Mouse (Mus musculus) embryonic facial prominence, embryonic 15.5 days (tissue): ENCODE measurements around the gene Dnajc7. TPM values are rescaled to one million over a fixed set of nuclear protein-coding genes. Genes with fewer than 3 reads are reported as not detected.
A peak's percentile ranks its signal among the peaks of the same experiment; 100 is the strongest.
"Not testable (repeated sequence)": the region's sequence is repeated elsewhere in the genome, so short reads cannot be mapped to it uniquely, and the experiment has no call there.

Source experiments
- ATAC-seq: fragments of 200-750 bp; cut with Nextera tagmentation; 2 replicates; pipeline ENCODE4 v1.8.0; 2017; ENCODE audit warnings: low read depth, moderate TSS enrichment; ENCODE audit not compliant: insufficient number of reproducible peaks, low FRiP score, low TSS enrichment
- H3K27ac ChIP-seq: fragments of 300-500 bp; sonication (generic); replicated peaks from 2 replicates; pipeline ENCODE4 v1.5.1; 2015; ENCODE audit warnings: mild to moderate bottlenecking, inconsistent platforms
- H3K27me3 ChIP-seq: fragments of 300-500 bp; sonication (generic); 2 replicates; pipeline ENCODE4 v1.6.1; 2015; ENCODE audit warnings: inconsistent platforms
- H3K36me3 ChIP-seq: fragments of 300-500 bp; sonication (generic); 2 replicates; pipeline ENCODE4 v1.6.1; 2015; ENCODE audit warnings: mild to moderate bottlenecking, inconsistent platforms
- H3K4me1 ChIP-seq: fragments of 300-500 bp; sonication (generic); 2 replicates; pipeline ENCODE4 v1.6.1; 2015; ENCODE audit warnings: inconsistent platforms
- H3K4me2 ChIP-seq: fragments of 300-500 bp; sonication (generic); replicated peaks from 2 replicates; pipeline ENCODE4 v1.6.1; 2015; ENCODE audit warnings: mild to moderate bottlenecking, inconsistent platforms
- H3K4me3 ChIP-seq: fragments of 300-500 bp; sonication (generic); replicated peaks from 2 replicates; pipeline ENCODE4 v1.5.1; 2015; ENCODE audit warnings: mild to moderate bottlenecking, inconsistent platforms
- H3K9ac ChIP-seq: fragments of 300-500 bp; sonication (generic); 2 replicates; pipeline ENCODE4 v1.6.1; 2015; ENCODE audit warnings: inconsistent platforms
- H3K9me3 ChIP-seq: fragments of 300-500 bp; sonication (generic); replicated peaks from 2 replicates; pipeline ENCODE4 v1.6.1; 2016; ENCODE audit warnings: inconsistent platforms
- WGBS: fragments of 180-500 bp; shearing (Covaris S2); methylation state at CpG from one replicate; pipeline ENCODE4 v1.1.7; 2015; 5-methylcytosine and 5-hydroxymethylcytosine counted together
- polyA plus RNA-seq: library from polyadenylated mRNA; unstranded; fragments of >200 nt; fragmentation: Nextera tagmentation; extraction: Ambion mirVana; gene quantifications from 2 replicates; pipeline ENCODE4 v1.2.1, GENCODE M21; 2015

Gene Dnajc7
- polyA plus RNA-seq: 242 and 256 TPM in 2 replicates

DNA sequence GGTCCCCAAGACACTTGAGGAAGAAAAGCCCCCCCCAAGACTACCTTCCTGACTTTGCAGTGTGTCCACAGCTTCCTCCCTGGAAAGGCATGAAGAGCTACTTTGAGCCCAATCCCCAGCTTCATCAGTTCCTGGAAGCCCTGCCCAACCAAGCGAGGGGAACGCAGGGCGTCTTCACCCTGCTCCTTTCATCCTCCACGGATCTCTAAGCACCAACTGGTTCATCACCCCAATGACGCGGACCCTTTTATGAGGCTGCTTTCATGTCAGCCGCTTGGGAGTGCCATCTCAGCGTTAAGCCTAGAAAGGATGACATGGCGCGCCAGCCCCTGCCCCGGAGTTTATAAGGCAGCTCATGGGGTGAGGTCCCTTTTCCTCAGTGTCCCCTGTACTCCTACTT, at the start of gene Dnajc7:
Gene Dnajc7, minus strand, starts transcription at position 187 of the 400 bp plus-strand sequence.
- WGBS: 4% methylated on average over 11 of the region's 11 CpGs

DNA sequence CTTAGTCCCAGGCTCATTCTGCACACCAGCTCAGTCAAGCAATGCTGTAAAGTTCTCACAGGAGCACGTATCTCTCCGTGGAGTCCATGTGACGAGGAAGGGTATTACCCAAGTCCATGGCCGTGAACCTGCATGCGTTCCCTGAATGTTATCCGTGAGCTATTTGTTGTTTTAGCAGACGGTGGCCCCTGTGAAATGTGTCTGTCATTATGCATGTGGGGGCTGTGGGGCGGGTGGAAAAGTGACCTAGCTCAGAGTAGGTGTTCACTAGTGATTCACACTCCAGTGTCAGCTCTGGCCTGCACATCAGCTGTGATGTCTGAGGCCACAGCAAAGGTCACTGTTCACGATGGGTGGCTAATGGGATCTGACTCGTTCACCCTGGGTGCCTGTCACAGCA, 39.8 kb upstream of the Dnajc7 start:
- no peak overlapping the region for H3K9ac ChIP-seq
- H3K27me3 ChIP-seq: no peaks in the 10 kb centered on the region
- no peak overlapping the region for H3K27ac ChIP-seq
- no peaks in the 10 kb centered on the region for H3K36me3 ChIP-seq
- ATAC-seq: no peak
- H3K4me1 ChIP-seq: peaks cover 21% of the 10 kb centered on the region
- 67% methylated on average over 10 of the region's 10 CpGs for WGBS
- no peak overlapping the region for H3K4me2 ChIP-seq
- no peaks in the 10 kb centered on the region for H3K9me3 ChIP-seq
- H3K4me3 ChIP-seq: no peak overlapping the region

More for the DNA sequence above, at the start of gene Dnajc7:
- peak within 1 kb of the TSS; percentile 97 for H3K27ac ChIP-seq
- peak within 1 kb of the TSS; percentile 56 for H3K4me2 ChIP-seq
- no peaks in the 10 kb centered on the region for H3K27me3 ChIP-seq
- H3K4me3 ChIP-seq: peak within 1 kb of the TSS; percentile 92
- H3K36me3 ChIP-seq: peaks cover 11% of the 10 kb centered on the region
- no peak; the same call in 1 of the 2 replicates for ATAC-seq
- peaks cover 37% of the 10 kb centered on the region for H3K4me1 ChIP-seq
- H3K9ac ChIP-seq: peak within 1 kb of the TSS; percentile 87
- no peaks in the 10 kb centered on the region for H3K9me3 ChIP-seq

DNA sequence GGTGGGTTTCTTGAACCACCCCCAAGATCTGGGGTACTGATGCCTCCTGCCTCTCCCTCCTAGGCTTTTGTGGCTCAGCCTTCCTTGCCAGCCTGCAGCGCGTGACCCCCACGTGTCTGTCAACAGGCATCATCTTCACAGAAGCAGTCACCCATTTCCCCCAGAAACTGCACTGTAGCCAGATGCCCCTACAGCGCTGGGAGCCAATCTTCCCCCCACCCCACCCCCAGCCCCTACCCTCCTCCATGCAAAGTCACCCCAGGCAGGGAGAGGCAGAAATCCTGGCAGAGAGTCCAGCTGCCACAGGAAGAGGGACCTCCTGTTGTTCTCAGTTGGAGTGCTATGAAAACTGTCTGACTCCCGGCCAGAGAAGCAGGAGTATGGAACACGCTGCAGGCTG, 36.5 kb upstream of the Dnajc7 start:
- no peak overlapping the region for H3K9ac ChIP-seq
- peaks cover 5% of the 10 kb centered on the region for H3K27me3 ChIP-seq
- peaks cover 21% of the 10 kb centered on the region for H3K4me1 ChIP-seq
- H3K9me3 ChIP-seq: no peaks in the 10 kb centered on the region
- 0 out of 2 replicates have a peak overlapping the region, but pooled peaks have one; percentile 6 for H3K4me2 ChIP-seq
- H3K4me3 ChIP-seq: no peak overlapping the region
- no peak overlapping the region for H3K27ac ChIP-seq
- 7% methylated on average over 6 of the region's 6 CpGs for WGBS
- no peaks in the 10 kb centered on the region for H3K36me3 ChIP-seq
- ATAC-seq: no peak

DNA sequence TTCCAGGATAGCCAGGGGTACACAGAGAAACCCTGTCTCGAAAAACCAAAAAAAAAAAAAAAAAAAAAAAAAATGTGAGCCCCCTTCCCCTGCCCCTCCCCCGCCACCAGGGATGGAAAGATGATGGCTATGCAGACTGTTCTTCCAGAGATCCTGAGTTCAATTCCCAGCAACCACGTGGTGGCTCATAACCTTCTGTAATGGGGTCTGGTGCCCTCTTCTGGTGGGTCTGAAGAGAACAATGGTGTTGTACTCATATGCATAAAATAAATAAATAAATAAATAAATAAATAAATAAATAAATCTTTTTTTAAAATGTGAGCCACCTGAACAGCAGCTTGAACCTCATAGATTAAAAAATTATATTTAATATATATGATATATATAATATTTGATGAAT, 35.6 kb upstream of the Dnajc7 start:
- H3K9ac ChIP-seq, H3K27ac ChIP-seq, H3K4me2 ChIP-seq, H3K36me3 ChIP-seq, H3K9me3 ChIP-seq, H3K4me3 ChIP-seq, ATAC-seq: not testable (repeated sequence)
- Histone ChIP-seq H3K4me1 (peaks cover 27% of the 10 kb centered on the region), H3K27me3 (peaks cover 14% of the 10 kb centered on the region)
- 69% methylated on average over 3 of the region's 3 CpGs for WGBS

DNA sequence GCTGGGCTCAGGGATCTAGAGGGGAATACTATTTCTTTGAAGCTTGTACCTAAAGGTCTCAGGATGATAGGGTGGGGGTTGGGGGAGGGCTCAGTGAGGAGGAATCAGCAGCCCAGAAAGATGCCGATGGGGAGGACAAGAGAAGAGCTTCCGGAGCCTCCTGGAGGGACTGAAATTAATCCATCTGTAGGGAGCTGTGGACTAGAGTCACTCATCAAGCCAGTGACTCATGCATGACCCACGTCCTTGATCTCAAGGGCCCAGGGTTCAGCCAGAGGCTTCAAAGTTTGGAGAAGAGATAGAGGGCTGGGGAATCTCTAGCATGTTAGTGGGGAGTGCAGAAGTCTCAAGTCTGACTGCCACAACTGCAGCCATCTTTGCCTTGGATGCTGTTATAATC, 31.8 kb upstream of the Dnajc7 start:
- no peak overlapping the region for H3K9ac ChIP-seq
- 19% methylated on average over 3 of the region's 3 CpGs for WGBS

DNA sequence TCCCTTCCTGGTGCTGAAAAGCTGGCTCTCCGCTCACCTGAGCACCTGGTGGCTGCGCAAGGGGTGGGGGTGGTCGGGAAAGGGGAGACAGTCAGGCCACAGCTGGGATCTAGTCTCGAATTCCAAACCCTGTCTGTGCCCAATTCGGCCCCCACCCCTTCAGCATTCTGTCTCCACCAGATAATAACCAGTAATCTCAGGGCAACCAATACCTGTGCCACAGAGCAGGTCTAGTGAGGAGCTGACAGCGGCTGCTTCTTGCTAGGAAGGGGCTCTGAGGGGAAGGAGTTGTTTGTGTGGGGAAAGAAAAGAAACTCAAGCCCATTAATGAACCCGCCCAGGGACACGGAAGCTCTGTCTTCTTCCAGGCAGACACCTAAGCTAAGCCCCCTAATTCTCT, 31.2 kb upstream of the Dnajc7 start:
- no peak for ATAC-seq
- no peak overlapping the region for H3K27ac ChIP-seq
- H3K27me3 ChIP-seq: peaks cover 28% of the 10 kb centered on the region
- peaks cover 11% of the 10 kb centered on the region; the same call in 1 of the 2 replicates for H3K4me1 ChIP-seq
- H3K9me3 ChIP-seq: no peaks in the 10 kb centered on the region
- H3K4me3 ChIP-seq: no peak overlapping the region
- no peak overlapping the region for H3K4me2 ChIP-seq
- H3K36me3 ChIP-seq: no peaks in the 10 kb centered on the region
- no peak overlapping the region for H3K9ac ChIP-seq
- 13% methylated on average over 8 of the region's 8 CpGs for WGBS

More for the DNA sequence above, 31.8 kb upstream of the Dnajc7 start:
- no peaks in the 10 kb centered on the region for H3K36me3 ChIP-seq
- no peak for ATAC-seq
- peaks cover 16% of the 10 kb centered on the region for H3K4me1 ChIP-seq
- peaks cover 28% of the 10 kb centered on the region for H3K27me3 ChIP-seq
- H3K4me3 ChIP-seq: no peak overlapping the region
- no peak overlapping the region for H3K4me2 ChIP-seq
- H3K27ac ChIP-seq: no peak overlapping the region
- no peaks in the 10 kb centered on the region for H3K9me3 ChIP-seq

DNA sequence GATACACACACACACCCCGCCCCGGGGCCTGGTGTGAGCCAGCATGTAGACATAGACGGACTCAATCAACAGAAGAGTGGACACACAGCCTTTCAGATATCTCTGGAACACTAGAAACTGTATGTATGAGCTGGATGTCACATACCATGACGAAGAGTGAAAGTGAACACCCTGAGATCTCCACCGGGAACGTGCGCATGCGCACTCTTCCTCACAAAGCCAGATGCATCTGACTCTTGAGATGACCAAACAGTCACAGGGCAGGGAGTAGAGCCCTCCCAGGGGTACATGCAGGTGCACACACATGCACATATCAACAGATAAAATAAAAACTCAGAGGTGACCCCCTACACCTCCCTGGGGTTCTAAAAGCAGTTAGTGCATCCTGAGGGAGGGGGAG, 28.4 kb upstream of the Dnajc7 start:
- Histone ChIP-seq H3K4me1 (peaks cover 8% of the 10 kb centered on the region; the same call in 1 of the 2 replicates), H3K9me3 (no peaks in the 10 kb centered on the region), H3K9ac (no peak overlapping the region), H3K27ac (no peak overlapping the region), H3K4me3 (no peak overlapping the region), H3K4me2 (no peak overlapping the region), H3K36me3 (no peaks in the 10 kb centered on the region), H3K27me3 (peaks cover 28% of the 10 kb centered on the region)
- 80% methylated on average over 8 of the region's 8 CpGs for WGBS
- ATAC-seq: no peak

DNA sequence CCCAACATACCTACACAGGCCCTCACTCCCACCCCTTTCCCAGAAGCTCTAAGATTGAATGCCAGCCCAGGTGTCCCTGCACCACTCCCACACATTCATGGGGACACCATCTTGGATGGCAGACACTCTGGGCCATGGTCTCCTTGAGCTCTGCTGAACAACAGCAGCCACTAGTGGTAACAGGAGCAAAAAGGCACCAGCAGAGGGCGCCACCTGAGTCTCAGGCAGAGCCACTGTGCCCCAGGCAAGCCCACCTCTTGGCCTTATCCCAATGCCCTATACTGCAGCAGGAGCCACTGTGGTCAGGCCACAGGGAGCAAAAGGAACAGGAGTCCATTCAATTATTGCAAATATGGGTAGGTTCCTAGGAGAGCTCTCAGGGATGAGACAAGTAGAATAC, 26.3 kb upstream of the Dnajc7 start:
- no peak overlapping the region for H3K4me3 ChIP-seq
- no peak overlapping the region for H3K27ac ChIP-seq
- peaks cover 21% of the 10 kb centered on the region for H3K27me3 ChIP-seq
- no peaks in the 10 kb centered on the region for H3K9me3 ChIP-seq
- H3K9ac ChIP-seq: no peak overlapping the region
- WGBS: 8% methylated on average over 1 of the region's 1 CpGs
- H3K4me1 ChIP-seq: peaks cover 7% of the 10 kb centered on the region; the same call in 1 of the 2 replicates
- no peaks in the 10 kb centered on the region for H3K36me3 ChIP-seq
- H3K4me2 ChIP-seq: no peak overlapping the region
- no peak for ATAC-seq

DNA sequence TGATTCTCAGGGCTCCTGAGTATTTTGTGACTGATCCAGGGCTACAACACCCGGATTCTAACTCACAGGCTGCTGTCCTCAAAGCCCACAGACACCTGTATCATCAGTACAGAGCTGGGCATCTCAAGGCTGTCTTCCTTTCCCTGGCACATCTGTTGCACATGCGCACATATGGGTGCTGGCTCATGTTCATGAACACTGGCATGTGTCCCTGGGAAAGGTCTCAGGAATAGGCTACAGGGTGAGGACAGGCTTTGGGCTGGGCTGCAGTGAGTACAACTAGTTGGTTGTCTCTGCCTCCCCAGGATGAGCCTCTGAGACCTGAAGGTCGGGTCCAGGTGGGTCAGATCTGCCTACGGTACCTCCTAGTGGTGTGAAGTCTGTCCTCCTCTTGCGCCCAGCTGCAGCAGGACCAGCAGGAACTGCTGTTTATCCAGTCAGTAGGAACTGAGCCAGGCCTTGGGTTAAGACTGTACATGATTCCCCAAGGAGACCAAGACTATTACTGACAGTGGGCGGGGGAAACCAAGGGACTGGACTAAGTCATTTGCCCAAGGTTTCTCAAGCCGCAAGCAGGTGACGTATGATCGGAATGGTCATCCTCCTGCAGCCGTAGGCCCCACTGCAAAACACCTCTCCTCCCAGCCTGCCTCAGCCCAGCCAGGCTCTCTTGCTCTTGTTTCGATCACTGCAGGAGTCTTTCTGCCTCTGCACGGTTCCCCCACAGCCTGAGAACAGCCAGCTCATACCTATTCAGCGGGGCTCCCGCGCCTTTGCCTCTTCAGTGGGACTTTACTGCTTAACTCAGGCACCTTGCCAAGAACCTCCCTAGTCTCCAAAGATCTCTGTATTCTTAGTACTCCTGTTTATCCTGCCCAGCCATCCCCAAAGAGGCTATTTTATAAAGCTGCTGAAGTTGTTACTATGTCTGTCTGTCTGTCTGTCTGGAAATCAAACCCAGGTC, 23.9 kb upstream of the Dnajc7 start:
- Histone ChIP-seq H3K9me3 (no peaks in the 10 kb centered on the region), H3K4me1 (peaks cover 8% of the 10 kb centered on the region), H3K36me3 (no peaks in the 10 kb centered on the region), H3K27me3 (peaks cover 29% of the 10 kb centered on the region), H3K27ac (no peak overlapping the region), H3K4me2 (no peak overlapping the region), H3K9ac (no peak overlapping the region), H3K4me3 (no peak overlapping the region)
- WGBS: 62% methylated on average over 15 of the region's 15 CpGs
- ATAC-seq: no peak

DNA sequence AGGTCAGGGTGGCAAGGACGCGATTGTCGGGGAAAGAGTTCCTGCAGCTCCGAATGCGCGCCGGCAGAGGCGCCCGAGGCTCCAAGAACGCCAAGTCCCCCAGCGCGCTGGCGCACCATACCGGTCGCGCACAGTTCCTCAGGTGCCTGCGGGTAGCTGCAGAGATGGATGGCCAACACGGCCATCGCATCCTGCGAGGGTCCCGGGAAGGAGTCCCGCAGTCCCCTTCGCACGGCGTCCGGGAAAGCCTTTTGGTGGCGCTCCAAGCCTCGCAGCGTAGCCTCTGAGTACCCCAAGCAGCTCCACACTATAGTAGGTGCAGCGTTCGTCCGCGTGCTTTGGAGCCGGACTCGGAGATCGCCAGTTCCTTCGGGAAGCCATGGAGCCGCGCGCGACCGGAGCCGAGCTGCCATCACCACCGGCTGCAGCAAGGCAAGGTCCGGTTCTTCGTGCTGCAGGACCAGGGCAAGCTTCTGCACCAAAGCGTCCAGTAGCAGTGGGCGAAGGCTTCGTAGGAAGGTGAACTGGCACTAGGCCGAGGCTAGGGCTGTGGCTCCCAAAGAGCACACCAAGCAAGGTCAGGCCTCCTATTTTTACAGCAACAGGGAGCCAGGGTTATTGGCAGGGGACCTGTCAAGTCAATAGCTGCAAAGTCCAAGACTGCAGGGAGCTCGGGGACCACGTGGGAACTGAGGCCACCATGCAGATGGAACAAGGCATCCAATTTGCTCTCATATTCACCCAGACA, 20.4 kb upstream of the Dnajc7 start:
- ATAC-seq: no peak
- 8% methylated on average over 52 of the region's 52 CpGs for WGBS

DNA sequence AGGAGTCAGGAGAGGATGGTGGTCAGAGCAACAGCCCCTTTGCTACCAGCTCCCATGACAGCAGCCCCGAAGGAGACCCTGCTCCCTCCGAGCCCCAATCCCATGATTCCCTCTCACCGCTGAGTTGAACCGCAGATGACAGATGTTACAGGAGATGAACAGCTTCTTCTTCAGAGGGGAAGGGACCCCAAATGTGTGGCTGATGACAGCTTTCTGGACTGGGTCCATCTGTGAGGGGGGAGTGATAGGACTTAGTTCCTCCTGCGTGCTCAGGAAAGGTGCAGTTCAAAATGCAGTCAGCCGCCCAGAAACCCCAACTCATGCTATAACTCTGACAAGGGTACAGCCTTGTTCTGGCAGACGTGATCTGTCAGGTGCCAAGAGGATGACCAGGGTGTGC, 14.6 kb upstream of the Dnajc7 start:
- H3K27me3 ChIP-seq: peaks cover 6% of the 10 kb centered on the region
- H3K36me3 ChIP-seq: no peaks in the 10 kb centered on the region
- ATAC-seq: no peak
- no peaks in the 10 kb centered on the region for H3K4me1 ChIP-seq
- H3K4me2 ChIP-seq: no peak overlapping the region
- no peak overlapping the region for H3K9ac ChIP-seq
- no peaks in the 10 kb centered on the region for H3K9me3 ChIP-seq
- no peak overlapping the region for H3K4me3 ChIP-seq
- no peak overlapping the region for H3K27ac ChIP-seq
- 66% methylated on average over 7 of the region's 7 CpGs for WGBS

More for the DNA sequence above, 20.4 kb upstream of the Dnajc7 start:
- Histone ChIP-seq H3K36me3 (no peaks in the 10 kb centered on the region), H3K4me3 (peak overlapping the region; percentile 41), H3K27ac (no peak overlapping the region), H3K9me3 (no peaks in the 10 kb centered on the region), H3K9ac (no peak overlapping the region), H3K4me1 (peaks cover 8% of the 10 kb centered on the region), H3K4me2 (peak overlapping the region; percentile 85), H3K27me3 (peaks cover 24% of the 10 kb centered on the region)
